Mouse (Mus musculus) gastrocnemius, adult 2 months (tissue): ENCODE data around the gene Uncx. TPM values are rescaled to one million over a fixed set of nuclear protein-coding genes. Genes with fewer than 3 reads are reported as not detected.
"Not testable (repeated sequence)": the region's sequence is repeated elsewhere in the genome, so short reads cannot be mapped to it uniquely, and the experiment has no call there.

Experiments
- DNase-seq: peaks from one replicate; pipeline ENCODE4 v3.0.0; 2022
- H3K27ac ChIP-seq: fragments of 200-600 bp; 2 replicates; pipeline ENCODE4 v1.8.1; 2022; ENCODE audit warnings: mild to moderate bottlenecking
- H3K4me3 ChIP-seq: fragments of 200-600 bp; 2 replicates; pipeline ENCODE4 v1.8.1; 2022; ENCODE audit warnings: mild to moderate bottlenecking, moderate library complexity
- CTCF ChIP-seq: fragments of 200-600 bp; IDR thresholded peaks from 2 replicates; pipeline ENCODE4 v1.8.1; 2022; ENCODE audit warnings: antibody characterized with exemption, mild to moderate bottlenecking, moderate library complexity
- intact Hi-C: fragments of 180-260 bp; cut with DNase I; formaldehyde crosslinking; loops from one replicate; pipeline ENCODE4 v1.15.1; 2025
- total RNA-seq, 2 experiments: library from RNA; stranded (reverse); gene quantifications; 2 replicates each; pipeline ENCODE4 v1.2.3; 2021

The Uncx gene
- total RNA-seq, 2 experiments from 2014 or later = not detected

DNA sequence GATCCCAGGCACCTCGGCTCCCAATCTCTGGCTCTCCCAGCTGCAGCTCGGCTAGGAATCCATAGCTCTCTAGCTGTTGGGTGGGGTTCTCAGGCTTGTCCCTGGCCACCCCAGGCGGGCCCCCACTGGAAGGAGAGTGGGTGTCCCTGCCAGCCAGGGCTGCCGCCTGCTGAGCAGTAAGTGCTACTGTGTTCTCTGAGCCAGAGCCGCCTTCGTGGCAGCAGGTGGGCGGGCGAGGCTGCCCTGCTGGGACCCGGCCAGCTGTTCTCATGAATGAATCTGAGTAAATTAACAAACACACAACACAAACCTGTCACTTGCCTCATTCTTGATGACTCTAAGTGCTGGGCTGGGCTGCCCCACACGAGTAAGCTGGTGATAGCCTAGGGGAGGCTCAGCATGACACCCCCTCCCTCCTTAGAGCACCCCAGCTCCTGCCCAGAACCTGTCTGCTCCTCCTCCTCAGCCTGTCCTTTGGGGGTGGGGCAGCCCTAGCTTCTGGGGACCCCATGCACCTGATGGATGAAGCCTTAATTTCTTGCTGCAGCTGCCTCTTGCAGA lies 38.1 kb downstream of the Uncx start:
- no peak for TF ChIP-seq CTCF
- no peak overlapping the region for H3K27ac ChIP-seq

DNA sequence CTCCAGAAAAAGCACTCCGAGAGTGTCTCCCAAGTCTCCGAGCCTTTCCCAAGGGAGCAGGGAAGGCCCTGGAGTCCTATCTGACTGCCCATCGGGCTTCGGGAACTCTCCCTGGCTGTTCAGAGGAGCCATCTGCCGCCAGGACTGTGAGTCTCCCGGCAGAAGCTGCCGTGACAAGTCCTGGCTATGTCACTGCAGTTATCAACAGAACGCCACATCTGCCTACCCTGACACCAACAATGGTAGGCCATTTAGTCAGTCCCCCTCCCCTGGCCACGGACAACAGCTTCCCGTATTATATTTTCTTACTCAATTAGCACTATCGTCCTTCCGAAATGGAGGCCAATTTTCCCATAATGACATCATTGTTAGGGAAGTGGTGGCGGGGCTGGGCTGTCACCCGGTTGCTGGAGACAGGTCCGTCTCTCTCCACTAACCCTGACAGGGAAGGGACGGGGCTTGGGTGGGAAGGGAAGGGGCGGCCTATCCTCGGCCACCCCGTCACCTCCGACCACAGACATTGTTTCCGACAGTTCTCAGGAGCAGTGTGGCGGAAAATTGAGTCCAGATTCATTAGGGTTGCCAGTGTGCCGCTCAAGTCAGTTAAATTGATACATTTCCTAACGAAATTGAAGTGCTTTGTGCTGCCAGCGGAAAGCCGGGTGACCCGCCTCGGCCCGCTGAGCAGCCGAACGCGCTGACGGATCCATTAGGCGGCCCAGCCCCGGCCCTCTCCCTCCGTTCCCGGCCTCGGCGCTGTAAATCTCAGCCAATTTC lies 41.9 kb downstream of the Uncx start:
- Histone ChIP-seq H3K27ac (no peak overlapping the region), H3K4me3 (peak overlapping the region; percentile 19)
- no peak for DNase-seq
- intact Hi-C loops = no loop called here
- TF ChIP-seq CTCF = no peak

More for the DNA sequence above, 38.1 kb downstream of the Uncx start:
- no peak for DNase-seq
- no peak overlapping the region for H3K4me3 ChIP-seq
- intact Hi-C loops = loop anchor here (2.0 kb wide), 1 partner anchor 59 kb away; no protein-coding TSS in a partner anchor

GRCm38 (mm10) chr5:139585748-139586060 lies 42.4 kb downstream of the Uncx start:
- TF ChIP-seq CTCF = no peak
- no peak overlapping the region; the same call in 1 of the 2 replicates for H3K4me3 ChIP-seq
- DNase-seq = no peak
- intact Hi-C loops = no loop called here
- H3K27ac ChIP-seq = no peak overlapping the region

- DNase-seq, H3K4me3 ChIP-seq, intact Hi-C loops: not testable (repeated sequence)
Measured at GRCm38 (mm10) chr5:139587459-139587858, 44.2 kb downstream of the Uncx start.

DNA sequence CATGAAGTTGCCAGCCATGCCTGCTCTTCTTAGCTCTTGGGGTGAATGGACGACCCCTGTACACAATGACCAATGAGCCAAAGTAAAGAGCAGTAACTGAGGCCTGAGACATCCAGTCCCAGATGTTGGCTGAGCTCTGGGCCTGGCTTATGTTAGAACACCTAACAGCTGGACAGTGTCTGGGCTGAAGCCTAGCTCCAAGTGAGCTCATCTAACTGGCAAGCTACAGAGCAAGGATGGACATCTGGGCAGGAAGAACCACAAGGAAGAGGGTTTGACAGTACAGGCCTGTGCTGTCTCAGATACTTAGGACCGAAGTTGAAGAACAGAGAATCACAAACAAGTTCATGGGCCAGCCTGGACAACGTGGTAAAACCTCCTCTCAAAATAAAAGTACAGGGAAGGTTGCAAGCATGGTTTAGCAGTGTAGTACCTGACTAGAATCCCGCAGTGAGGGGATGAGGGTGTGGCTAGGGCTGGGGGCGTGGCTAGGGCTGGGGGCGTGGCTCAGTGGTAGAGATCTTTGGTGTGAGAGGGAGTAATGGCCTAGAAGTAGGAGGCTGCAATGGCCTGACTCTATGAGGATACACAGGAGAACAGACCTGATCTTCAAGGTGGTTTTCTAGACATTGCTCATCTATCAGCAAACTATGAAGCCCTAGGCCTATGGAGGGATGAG lies 47.5 kb downstream of the Uncx start:
- H3K4me3 ChIP-seq, intact Hi-C loops, H3K27ac ChIP-seq, DNase-seq: not testable (repeated sequence)

More at GRCm38 (mm10) chr5:139587459-139587858, 44.2 kb downstream of the Uncx start:
- not testable (repeated sequence) for H3K27ac ChIP-seq
- TF ChIP-seq CTCF = peak; percentile 21; the same call in 1 of the 2 replicates

- Histone ChIP-seq H3K4me3 (no peak overlapping the region), H3K27ac (no peak overlapping the region)
- intact Hi-C loops = no loop called here
- TF ChIP-seq CTCF = no peak
- DNase-seq = no peak
Measured at GRCm38 (mm10) chr5:139592011-139592410, 48.7 kb downstream of the Uncx start.

- intact Hi-C loops = no loop called here
- TF ChIP-seq CTCF = no peak
- no peak overlapping the region for H3K27ac ChIP-seq
- H3K4me3 ChIP-seq = no peak overlapping the region
- DNase-seq = no peak
Measured at GRCm38 (mm10) chr5:139592850-139593249, 49.6 kb downstream of the Uncx start.

GRCm38 (mm10) chr5:139593746-139594145 lies 50.5 kb downstream of the Uncx start:
- intact Hi-C loops = no loop called here
- Histone ChIP-seq H3K27ac (no peak overlapping the region), H3K4me3 (no peak overlapping the region)
- no peak for DNase-seq
- TF ChIP-seq CTCF = no peak

- intact Hi-C loops = no loop called here
- no peak for TF ChIP-seq CTCF
- Histone ChIP-seq H3K27ac (no peak overlapping the region), H3K4me3 (no peak overlapping the region)
- DNase-seq = no peak
Measured at GRCm38 (mm10) chr5:139595001-139595400, 51.7 kb downstream of the Uncx start.

Other genes starting within 250 kb of the Uncx start
- gene Adap1, start 217.9 kb upstream of the Uncx start, total RNA-seq = 1 to 10 TPM in 1 of 2 experiments, under 1 TPM in 1; 0.89 to 1.0 TPM
- 10 to 100 TPM; 48.7 to 69.6 TPM for gene Cox19, start 192.1 kb upstream of the Uncx start, total RNA-seq
- not detected for gene Cyp2w1, start 190.9 kb upstream of the Uncx start, total RNA-seq
- 10 to 100 TPM; 26.5 to 41.2 TPM for gene Gpr146, start 165.8 kb upstream of the Uncx start, total RNA-seq
- gene C130050O18Rik, start 138.2 kb upstream of the Uncx start, total RNA-seq = under 1 TPM; 0.15 to 0.33 TPM
- 1 to 10 TPM; 1.3 to 2.7 TPM for gene Gper1, start 120.3 kb upstream of the Uncx start, total RNA-seq
- gene 3110082I17Rik, start 83.0 kb upstream of the Uncx start, total RNA-seq = 10 to 100 TPM in 1 of 2 experiments, 1 to 10 TPM in 1; 7.9 to 10.3 TPM
- 10 to 100 TPM in 1 of 2 experiments, 1 to 10 TPM in 1; 8.5 to 10.3 TPM for gene Zfand2a, start 58.9 kb upstream of the Uncx start, total RNA-seq
- gene Micall2, start 192.8 kb downstream of the Uncx start, total RNA-seq = under 1 TPM; 0.61 to 0.95 TPM
- 10 to 100 TPM; 32.8 to 40.4 TPM for gene Ints1, start 232.2 kb downstream of the Uncx start, total RNA-seq
- gene Mafk, start 248.0 kb downstream of the Uncx start, total RNA-seq = 10 to 100 TPM; 14.9 to 23.8 TPM